Mouse (Mus musculus): ENCODE results near the gene Actc1.

The Actc1 gene

GRCm38 (mm10) chr2:114052696-114053598 is at the start of gene Actc1:
Gene Actc1, minus strand, starts transcription at chr2:114053548.
- no peak for DNase-seq (ENCODE audit: low spot score in 2 of 2)

GRCm38 (mm10) chr2:114102471-114102870 is 49.1 kb upstream of the Actc1 start:
- DNase-seq (ENCODE audit: low spot score in 2 of 2) = no peak

GRCm38 (mm10) chr2:114100834-114101233 is 47.5 kb upstream of the Actc1 start:
- no peak for DNase-seq (ENCODE audit: low spot score in 2 of 2)

- DNase-seq (ENCODE audit: low spot score in 2 of 2) = no peak
Measured at GRCm38 (mm10) chr2:114099816-114100215, 46.5 kb upstream of the Actc1 start.

GRCm38 (mm10) chr2:114099109-114099508 is 45.8 kb upstream of the Actc1 start:
- no peak for DNase-seq (ENCODE audit: low spot score in 2 of 2)

GRCm38 (mm10) chr2:114097627-114098026 is 44.3 kb upstream of the Actc1 start:
- DNase-seq (ENCODE audit: low spot score in 2 of 2) = no peak

GRCm38 (mm10) chr2:114096570-114096969 is 43.2 kb upstream of the Actc1 start:
- no peak for DNase-seq (ENCODE audit: low spot score in 2 of 2)

GRCm38 (mm10) chr2:114095348-114095747 is 42.0 kb upstream of the Actc1 start:
- no peak for DNase-seq (ENCODE audit: low spot score in 2 of 2)

GRCm38 (mm10) chr2:114094696-114095095 is 41.3 kb upstream of the Actc1 start:
- no peak for DNase-seq (ENCODE audit: low spot score in 2 of 2)

- no peak for DNase-seq (ENCODE audit: low spot score in 2 of 2)
Measured at GRCm38 (mm10) chr2:114093577-114093976, 40.2 kb upstream of the Actc1 start.

GRCm38 (mm10) chr2:114089862-114090261 is 36.5 kb upstream of the Actc1 start:
- DNase-seq (ENCODE audit: low spot score in 2 of 2) = no peak

GRCm38 (mm10) chr2:114087271-114087670 is 33.9 kb upstream of the Actc1 start:
- DNase-seq (ENCODE audit: low spot score in 2 of 2) = no peak

- DNase-seq (ENCODE audit: low spot score in 2 of 2) = no peak
Measured at GRCm38 (mm10) chr2:114071876-114072275, 18.5 kb upstream of the Actc1 start.

GRCm38 (mm10) chr2:114066226-114066625 is 12.9 kb upstream of the Actc1 start:
- DNase-seq (ENCODE audit: low spot score in 2 of 2) = no peak

- no peak for DNase-seq (ENCODE audit: low spot score in 2 of 2)
Measured at GRCm38 (mm10) chr2:114064004-114064403, 10.7 kb upstream of the Actc1 start.

- no peak for DNase-seq (ENCODE audit: low spot score in 2 of 2)
Measured at GRCm38 (mm10) chr2:114060071-114060591, 6.8 kb upstream of the Actc1 start.

- no peak for DNase-seq (ENCODE audit: low spot score in 2 of 2)
Measured at GRCm38 (mm10) chr2:114059608-114060007, 6.3 kb upstream of the Actc1 start.

- no peak for DNase-seq (ENCODE audit: low spot score in 2 of 2)
Measured at GRCm38 (mm10) chr2:114058226-114058796, 5.0 kb upstream of the Actc1 start.

GRCm38 (mm10) chr2:114057303-114057853 is 4.0 kb upstream of the Actc1 start:
- DNase-seq (ENCODE audit: low spot score in 2 of 2) = no peak

GRCm38 (mm10) chr2:114054129-114054528 is 781 bp upstream of the Actc1 start:
- no peak for DNase-seq (ENCODE audit: low spot score in 2 of 2)

GRCm38 (mm10) chr2:114051871-114052241 is 1.5 kb downstream of the Actc1 start:
- DNase-seq (ENCODE audit: low spot score in 2 of 2) = no peak

- DNase-seq (ENCODE audit: low spot score in 2 of 2) = no peak
Measured at GRCm38 (mm10) chr2:114051111-114051870, 2.1 kb downstream of the Actc1 start.
